Mouse (Mus musculus): ENCODE data around the gene Uso1. TPM values are rescaled to one million over a fixed set of nuclear protein-coding genes. Genes with fewer than 3 reads are reported as not detected.

Uso1 gene
- total and polyA plus RNA-seq, 3 experiments, result 21.9 to 50.5 (median 39.7) TPM

DNA sequence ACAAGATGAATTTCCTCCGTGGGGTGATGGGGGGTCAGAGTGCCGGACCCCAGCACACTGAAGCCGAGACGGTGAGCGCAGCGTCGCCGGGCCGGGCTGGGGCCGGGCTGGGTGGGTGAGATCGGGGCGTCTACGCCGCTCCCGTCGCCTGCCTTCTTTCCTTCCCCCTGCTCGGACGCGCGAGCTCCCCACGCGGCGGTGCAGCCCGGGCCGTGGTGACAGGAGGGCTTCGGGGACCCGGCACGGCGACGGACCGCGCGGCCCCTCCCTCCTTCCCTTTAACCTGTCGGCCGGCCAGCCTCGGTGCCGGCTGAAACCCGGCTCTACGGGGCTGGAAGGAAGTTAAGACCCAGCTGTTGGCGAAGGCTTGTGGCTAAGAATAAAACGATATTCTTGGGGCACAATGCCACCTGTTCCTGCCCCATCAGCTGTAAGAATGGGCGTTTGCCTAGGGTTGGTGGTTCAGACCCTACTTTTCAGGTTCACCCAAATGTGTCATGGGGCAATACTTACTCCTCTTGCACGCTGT lies 419 bp downstream of the Uso1 start:
- 0 out of 2 replicates have a peak, but pooled peaks have one; percentile 18 for ATAC-seq (ENCODE audit: extremely low read depth, insufficient number of reproducible peaks, low FRiP score, poor library complexity, severe bottlenecking)
- TF ChIP-seq POLR2AphosphoS5 (IDR thresholded peaks at IDR 0.05; ENCODE audit: insufficient replicate concordance, low read depth, low read length) (no peak), GATA2 (IDR thresholded peaks at IDR 0.05; ENCODE audit: borderline replicate concordance, low read depth, low read length) (no peak), GATA1 (IDR thresholded peaks at IDR 0.05; ENCODE audit: borderline replicate concordance, low read length) (no peak), TAL1 (conservative IDR thresholded peaks at IDR 0.05; ENCODE audit: low read depth, low read length) (no peak), CTCF (IDR thresholded peaks at IDR 0.05; ENCODE audit: low read depth, low read length) (no peak)
- Histone ChIP-seq H3K27me3 (ENCODE audit: insufficient read depth, low read length) (no peaks in the 10 kb centered on the region), H3K9me3 (replicated peaks) (no peaks in the 10 kb centered on the region), H3K4me3 (ENCODE audit: low read depth, low read length) (peak overlapping the region; percentile 97), H3K4me1 (ENCODE audit: insufficient read depth, low read depth, low read length) (peaks cover 43% of the 10 kb centered on the region), H3K36me3 (replicated peaks) (peaks cover 30% of the 10 kb centered on the region)
- DNase-seq (ENCODE audit: low spot score), result peak; percentile 56

GRCm38 (mm10) chr5:92139191-92139590 lies 1.5 kb downstream of the Uso1 start:
- Histone ChIP-seq H3K4me1 (ENCODE audit: insufficient read depth, low read depth, low read length) (peaks cover 39% of the 10 kb centered on the region), H3K4me3 (ENCODE audit: low read depth, low read length) (peak overlapping the region; percentile 17; the same call in 1 of the 2 replicates), H3K36me3 (replicated peaks) (peaks cover 28% of the 10 kb centered on the region), H3K27me3 (ENCODE audit: insufficient read depth, low read length) (no peaks in the 10 kb centered on the region), H3K9me3 (replicated peaks) (no peaks in the 10 kb centered on the region)
- no peak for TF ChIP-seq TAL1 (conservative IDR thresholded peaks at IDR 0.05; ENCODE audit: low read depth, low read length)
- no peak for TF ChIP-seq GATA1 (IDR thresholded peaks at IDR 0.05; ENCODE audit: borderline replicate concordance, low read length)
- no peak for ATAC-seq (ENCODE audit: extremely low read depth, insufficient number of reproducible peaks, low FRiP score, poor library complexity, severe bottlenecking)
- no peak for DNase-seq (ENCODE audit: low spot score)

- H3K4me1 ChIP-seq (ENCODE audit: insufficient read depth, low read depth, low read length), result peaks cover 35% of the 10 kb centered on the region
- DNase-seq (ENCODE audit: low spot score) (no peak), ATAC-seq (ENCODE audit: extremely low read depth, insufficient number of reproducible peaks, low FRiP score, poor library complexity, severe bottlenecking) (no peak)
- no peaks in the 10 kb centered on the region for H3K9me3 ChIP-seq (replicated peaks)
- TF ChIP-seq GATA1 (IDR thresholded peaks at IDR 0.05; ENCODE audit: borderline replicate concordance, low read length) (no peak), POLR2AphosphoS5 (IDR thresholded peaks at IDR 0.05; ENCODE audit: insufficient replicate concordance, low read depth, low read length) (no peak), TAL1 (conservative IDR thresholded peaks at IDR 0.05; ENCODE audit: low read depth, low read length) (no peak), CTCF (IDR thresholded peaks at IDR 0.05; ENCODE audit: low read depth, low read length) (no peak), GATA2 (IDR thresholded peaks at IDR 0.05; ENCODE audit: borderline replicate concordance, low read depth, low read length) (no peak)
- no peaks in the 10 kb centered on the region for H3K27me3 ChIP-seq (ENCODE audit: insufficient read depth, low read length)
- H3K36me3 ChIP-seq (replicated peaks), result peaks cover 43% of the 10 kb centered on the region
- H3K4me3 ChIP-seq (ENCODE audit: low read depth, low read length), result no peak overlapping the region
Observed at GRCm38 (mm10) chr5:92141696-92142095, 4.0 kb downstream of the Uso1 start.

DNA sequence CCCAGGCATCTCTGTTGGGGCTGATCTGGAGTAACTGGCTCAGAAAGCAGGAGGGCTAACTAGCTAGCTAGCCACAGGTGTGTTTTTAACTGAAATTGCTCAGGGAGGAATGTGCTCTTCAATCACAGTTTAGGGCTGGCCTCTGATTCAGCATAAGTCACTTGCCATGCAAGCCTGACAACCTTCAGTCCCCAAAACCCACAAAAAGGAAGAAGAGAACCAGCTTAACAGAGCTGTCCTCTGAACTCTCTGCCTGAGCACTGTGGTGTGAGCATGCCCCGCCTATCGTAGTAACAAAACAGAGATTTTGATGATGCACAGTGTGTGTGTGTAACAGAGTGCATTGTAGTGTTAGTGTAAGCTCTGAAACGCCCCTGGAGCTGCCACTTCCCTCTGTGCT lies 4.7 kb downstream of the Uso1 start:
- peaks cover 34% of the 10 kb centered on the region for H3K4me1 ChIP-seq (ENCODE audit: insufficient read depth, low read depth, low read length)
- no peaks in the 10 kb centered on the region for H3K9me3 ChIP-seq (replicated peaks)
- DNase-seq (ENCODE audit: low spot score), result no peak
- ATAC-seq (ENCODE audit: extremely low read depth, insufficient number of reproducible peaks, low FRiP score, poor library complexity, severe bottlenecking), result no peak
- no peaks in the 10 kb centered on the region for H3K27me3 ChIP-seq (ENCODE audit: insufficient read depth, low read length)
- no peak overlapping the region for H3K4me3 ChIP-seq (ENCODE audit: low read depth, low read length)
- peaks cover 46% of the 10 kb centered on the region for H3K36me3 ChIP-seq (replicated peaks)
- TF ChIP-seq GATA2 (IDR thresholded peaks at IDR 0.05; ENCODE audit: borderline replicate concordance, low read depth, low read length), result no peak
- no peak for TF ChIP-seq CTCF (IDR thresholded peaks at IDR 0.05; ENCODE audit: low read depth, low read length)
- no peak for TF ChIP-seq TAL1 (conservative IDR thresholded peaks at IDR 0.05; ENCODE audit: low read depth, low read length)
- TF ChIP-seq POLR2AphosphoS5 (IDR thresholded peaks at IDR 0.05; ENCODE audit: insufficient replicate concordance, low read depth, low read length), result no peak
- TF ChIP-seq GATA1 (IDR thresholded peaks at IDR 0.05; ENCODE audit: borderline replicate concordance, low read length), result no peak

DNA sequence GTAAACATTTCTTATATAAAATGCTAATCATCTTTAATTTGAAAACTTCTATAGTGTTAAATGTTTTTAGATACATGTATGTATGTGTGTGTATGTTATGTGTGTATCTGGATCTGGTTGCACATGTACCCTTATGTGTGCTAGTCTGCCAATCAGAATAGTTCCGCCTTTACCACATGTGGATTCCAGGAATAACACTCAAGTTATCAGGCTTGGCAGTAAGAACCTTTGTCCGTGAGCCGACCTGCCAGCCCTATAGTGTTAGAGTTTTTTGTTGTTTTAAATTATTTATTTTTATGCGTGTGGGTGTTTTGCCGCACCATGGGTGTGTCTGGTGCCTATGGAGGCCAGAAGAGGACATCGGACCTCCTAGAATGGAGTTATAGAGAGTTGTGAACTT lies 5.9 kb downstream of the Uso1 start:
- Histone ChIP-seq H3K4me1 (ENCODE audit: insufficient read depth, low read depth, low read length) (peaks cover 35% of the 10 kb centered on the region), H3K36me3 (replicated peaks) (peaks cover 48% of the 10 kb centered on the region), H3K9me3 (replicated peaks) (no peaks in the 10 kb centered on the region), H3K27me3 (ENCODE audit: insufficient read depth, low read length) (no peaks in the 10 kb centered on the region), H3K4me3 (ENCODE audit: low read depth, low read length) (no peak overlapping the region)
- ATAC-seq (ENCODE audit: extremely low read depth, insufficient number of reproducible peaks, low FRiP score, poor library complexity, severe bottlenecking) (no peak), DNase-seq (ENCODE audit: low spot score) (no peak)
- no peak for TF ChIP-seq POLR2AphosphoS5 (IDR thresholded peaks at IDR 0.05; ENCODE audit: insufficient replicate concordance, low read depth, low read length)
- no peak for TF ChIP-seq GATA1 (IDR thresholded peaks at IDR 0.05; ENCODE audit: borderline replicate concordance, low read length)
- TF ChIP-seq TAL1 (conservative IDR thresholded peaks at IDR 0.05; ENCODE audit: low read depth, low read length), result no peak
- TF ChIP-seq CTCF (IDR thresholded peaks at IDR 0.05; ENCODE audit: low read depth, low read length), result no peak
- no peak for TF ChIP-seq GATA2 (IDR thresholded peaks at IDR 0.05; ENCODE audit: borderline replicate concordance, low read depth, low read length)

DNA sequence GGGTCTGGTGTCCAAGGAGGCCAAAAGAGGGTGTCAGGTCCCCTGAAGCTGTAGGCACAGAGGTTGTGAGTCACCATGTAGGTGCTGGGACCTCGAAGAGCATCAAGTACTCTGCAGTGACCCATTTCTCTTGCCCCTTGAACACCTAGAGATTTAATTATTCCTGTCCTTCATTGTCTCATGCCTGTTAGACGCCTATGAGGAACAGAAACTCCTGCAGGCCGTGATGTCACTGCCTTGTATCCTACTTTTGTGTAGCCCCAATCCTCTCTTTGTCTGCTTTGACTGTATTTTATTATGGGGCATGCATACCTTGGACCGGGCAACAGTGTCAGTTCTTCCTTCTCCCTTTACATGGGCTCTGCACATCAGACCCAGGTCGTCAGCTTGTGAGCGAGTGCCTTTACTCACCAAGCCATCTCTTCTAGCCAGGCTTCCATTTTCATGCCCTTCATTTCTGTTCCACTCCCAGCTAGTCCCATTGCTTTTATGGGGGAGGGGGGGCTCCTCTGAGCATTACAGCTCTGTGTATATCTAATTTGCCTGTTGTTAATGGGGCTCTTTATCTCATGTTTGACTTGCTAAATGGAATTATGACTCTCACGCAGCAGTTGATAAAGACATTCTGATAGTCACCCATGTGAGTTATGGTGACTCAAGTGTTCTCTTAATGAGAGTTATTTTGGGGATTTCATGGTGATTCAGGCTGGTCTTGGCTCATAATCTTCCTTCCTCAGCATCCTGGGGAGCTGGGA lies 7.4 kb downstream of the Uso1 start:
- Histone ChIP-seq H3K36me3 (replicated peaks) (peaks cover 44% of the 10 kb centered on the region), H3K27me3 (ENCODE audit: insufficient read depth, low read length) (no peaks in the 10 kb centered on the region), H3K4me1 (ENCODE audit: insufficient read depth, low read depth, low read length) (peaks cover 37% of the 10 kb centered on the region), H3K9me3 (replicated peaks) (no peaks in the 10 kb centered on the region), H3K4me3 (ENCODE audit: low read depth, low read length) (no peak overlapping the region)
- DNase-seq (ENCODE audit: low spot score), result no peak
- no peak for ATAC-seq (ENCODE audit: extremely low read depth, insufficient number of reproducible peaks, low FRiP score, poor library complexity, severe bottlenecking)
- TF ChIP-seq TAL1 (conservative IDR thresholded peaks at IDR 0.05; ENCODE audit: low read depth, low read length) (no peak), GATA1 (IDR thresholded peaks at IDR 0.05; ENCODE audit: borderline replicate concordance, low read length) (no peak), CTCF (IDR thresholded peaks at IDR 0.05; ENCODE audit: low read depth, low read length) (no peak), GATA2 (IDR thresholded peaks at IDR 0.05; ENCODE audit: borderline replicate concordance, low read depth, low read length) (no peak), POLR2AphosphoS5 (IDR thresholded peaks at IDR 0.05; ENCODE audit: insufficient replicate concordance, low read depth, low read length) (no peak)
